Mouse (Mus musculus) G1E (cell line): ENCODE data around the gene Agmo.

Experiments
- CTCF ChIP-seq: IDR thresholded peaks from 2 replicates; pipeline ENCODE4 v1.5.1; 2012; ENCODE audit warnings: low read depth, low read length, inconsistent platforms, mixed read lengths
- GATA1 ChIP-seq: IDR thresholded peaks from 2 replicates; pipeline ENCODE4 v1.6.1; 2012; ENCODE audit warnings: borderline replicate concordance, low read length, inconsistent platforms, mixed read lengths
- POLR2AphosphoS5 ChIP-seq: IDR thresholded peaks from 2 replicates; pipeline ENCODE4 v1.6.1; 2012; ENCODE audit warnings: low read depth, low read length, inconsistent platforms; ENCODE audit not compliant: insufficient replicate concordance
- TAL1 ChIP-seq: conservative IDR thresholded peaks from 2 replicates; pipeline ENCODE4 v1.6.1; 2012; ENCODE audit warnings: low read depth, low read length, inconsistent platforms, mixed read lengths

DNA sequence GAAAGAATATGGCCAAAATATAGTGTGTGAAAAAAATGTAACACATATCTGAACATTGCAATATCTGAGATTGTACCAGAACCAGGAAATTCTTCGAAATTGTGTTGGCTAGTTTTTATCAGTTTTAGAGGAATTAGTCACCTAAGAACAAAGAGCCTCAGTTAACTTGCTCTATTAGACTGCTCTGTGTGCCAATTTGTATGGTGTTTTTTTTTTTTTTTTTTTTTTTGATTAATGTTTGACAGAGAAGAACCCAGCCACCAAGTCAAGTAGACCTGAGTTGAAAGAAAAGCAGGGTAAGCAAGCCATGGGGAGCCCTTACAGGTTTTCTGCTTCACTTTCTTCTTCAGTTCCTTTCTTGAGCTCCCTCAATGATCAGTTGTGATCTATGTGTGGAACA, 10.3 kb upstream of the Agmo start:
- no peak for TF ChIP-seq CTCF
- TF ChIP-seq GATA1, result no peak
- TF ChIP-seq TAL1, result no peak
- TF ChIP-seq POLR2AphosphoS5, result no peak
